Mouse (Mus musculus) lung, postnatal 0 days (tissue): ENCODE results near the gene Ddo.

Source experiments
- CTCF ChIP-seq: IDR thresholded peaks from 2 replicates; pipeline ENCODE4 v1.5.1; 2016; ENCODE audit warnings: antibody characterized with exemption, mild to moderate bottlenecking
- EP300 ChIP-seq: IDR thresholded peaks from 2 replicates; pipeline ENCODE4 v1.6.1; 2016; ENCODE audit warnings: antibody characterized with exemption, mild to moderate bottlenecking, control low read depth

DNA sequence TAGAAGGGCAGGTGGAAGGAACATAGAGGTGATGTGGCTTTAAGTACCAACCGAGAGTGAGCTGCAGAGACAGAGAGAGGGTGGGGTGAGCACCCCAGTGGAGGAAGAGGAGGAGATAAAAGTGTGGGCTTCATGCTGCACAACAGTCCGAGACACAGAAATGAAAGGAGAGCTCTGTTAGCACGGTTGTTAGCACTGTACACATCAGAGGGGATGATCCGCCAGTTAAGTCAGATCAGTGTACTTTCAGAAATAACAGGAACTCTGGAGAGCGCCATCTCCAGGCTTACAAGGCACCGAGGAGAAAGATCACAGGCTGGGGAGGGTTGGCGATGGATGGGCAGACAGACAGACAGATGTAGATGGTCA, 43.5 kb downstream of the Ddo start:
- TF ChIP-seq CTCF (no peak), EP300 (no peak)
